Mouse (Mus musculus) myocyte (in vitro differentiated cells): ENCODE data around the gene Col6a1. TPM values are rescaled to one million over a fixed set of nuclear protein-coding genes. Genes with fewer than 3 reads are reported as not detected.

Experiments
- H3K27me3 ChIP-seq: one replicate; pipeline ENCODE4 v1.6.1; 2011; ENCODE audit not compliant: control insufficient read depth, insufficient read depth, insufficient read length
- H3K36me3 ChIP-seq: one replicate; pipeline ENCODE4 v1.6.1; 2011; ENCODE audit not compliant: control insufficient read depth, insufficient read depth
- H3K4me2 ChIP-seq: one replicate; pipeline ENCODE4 v1.6.1; 2011; ENCODE audit warnings: low read depth, control low read depth
- H3K4me3 ChIP-seq: one replicate; pipeline ENCODE4 v1.5.1; 2011; ENCODE audit warnings: mild to moderate bottlenecking, control low read depth, moderate library complexity
- H3K79me2 ChIP-seq: one replicate; pipeline ENCODE4 v1.6.1; 2011; ENCODE audit not compliant: control insufficient read depth, insufficient read depth
- H3ac ChIP-seq: one replicate; pipeline ENCODE4 v1.6.1; 2011; ENCODE audit not compliant: control insufficient read depth, insufficient read length
- CEBPB ChIP-seq: IDR thresholded peaks from 2 replicates; pipeline ENCODE4 v1.6.1; 2011; ENCODE audit warnings: mild to moderate bottlenecking, moderate library complexity; ENCODE audit not compliant: poor library complexity, insufficient read depth, severe bottlenecking
- E2F4 ChIP-seq: IDR thresholded peaks from one replicate; pipeline ENCODE4 v1.6.1; 2011; ENCODE audit warnings: mild to moderate bottlenecking, control low read depth, moderate library complexity; ENCODE audit not compliant: insufficient read depth
- MAX ChIP-seq: IDR thresholded peaks from one replicate; pipeline ENCODE4 v1.6.1; 2011; ENCODE audit warnings: low read depth, mild to moderate bottlenecking, control low read depth
- MYOD1 ChIP-seq, 3 experiments: IDR thresholded peaks; one replicate each; pipeline ENCODE4 v1.6.1; 2011; ENCODE audit warnings: control low read depth in 2 of 3, low read depth in 2 of 3, mild to moderate bottlenecking in 2 of 3, moderate library complexity in 1 of 3; ENCODE audit not compliant: insufficient read length in 2 of 3, control insufficient read depth in 1 of 3
- MYOG ChIP-seq, 3 experiments: IDR thresholded peaks; one replicate each; pipeline ENCODE4 v1.6.1; 2011; ENCODE audit warnings: control low read depth in 2 of 3, low read depth in 2 of 3, mild to moderate bottlenecking in 2 of 3; ENCODE audit not compliant: insufficient read length in 2 of 3, control insufficient read depth in 1 of 3, insufficient read depth in 1 of 3
- POLR2A ChIP-seq: IDR thresholded peaks from one replicate; pipeline ENCODE4 v1.6.1; 2011; ENCODE audit warnings: low read depth, mild to moderate bottlenecking, control low read depth, moderate library complexity; ENCODE audit not compliant: insufficient read length
- POLR2AphosphoS2 ChIP-seq: IDR thresholded peaks from one replicate; pipeline ENCODE4 v1.6.1; 2011; ENCODE audit warnings: low read depth, control low read depth; ENCODE audit not compliant: insufficient read length
- REST ChIP-seq: IDR thresholded peaks from one replicate; pipeline ENCODE4 v1.6.1; 2011; ENCODE audit warnings: mild to moderate bottlenecking, control low read depth, moderate library complexity; ENCODE audit not compliant: insufficient read depth, insufficient read length
- SRF ChIP-seq: IDR thresholded peaks from one replicate; pipeline ENCODE4 v1.6.1; 2011; ENCODE audit warnings: low read depth; ENCODE audit not compliant: control insufficient read depth, insufficient read length
- TCF12 ChIP-seq: IDR thresholded peaks from one replicate; pipeline ENCODE4 v1.6.1; 2011; ENCODE audit warnings: mild to moderate bottlenecking, control low read depth; ENCODE audit not compliant: poor library complexity, insufficient read depth, severe bottlenecking
- TCF3 ChIP-seq: IDR thresholded peaks from one replicate; pipeline ENCODE4 v1.6.1; 2011; ENCODE audit warnings: low read depth, control low read depth; ENCODE audit not compliant: insufficient read length
- USF1 ChIP-seq: IDR thresholded peaks from one replicate; pipeline ENCODE4 v1.6.1; 2011; ENCODE audit warnings: low read depth, mild to moderate bottlenecking, control low read depth, moderate library complexity
- polyA plus RNA-seq: library from polyadenylated mRNA; unstranded; fragments of >200 nt; fragmentation: generic; extraction: Trizol; gene quantifications from one replicate; pipeline ENCODE4 v1.2.1, GENCODE M21; 2012; ENCODE audit warnings: missing spikeins

Col6a1 gene
- polyA plus RNA-seq, 1 experiment, result 144 TPM

DNA sequence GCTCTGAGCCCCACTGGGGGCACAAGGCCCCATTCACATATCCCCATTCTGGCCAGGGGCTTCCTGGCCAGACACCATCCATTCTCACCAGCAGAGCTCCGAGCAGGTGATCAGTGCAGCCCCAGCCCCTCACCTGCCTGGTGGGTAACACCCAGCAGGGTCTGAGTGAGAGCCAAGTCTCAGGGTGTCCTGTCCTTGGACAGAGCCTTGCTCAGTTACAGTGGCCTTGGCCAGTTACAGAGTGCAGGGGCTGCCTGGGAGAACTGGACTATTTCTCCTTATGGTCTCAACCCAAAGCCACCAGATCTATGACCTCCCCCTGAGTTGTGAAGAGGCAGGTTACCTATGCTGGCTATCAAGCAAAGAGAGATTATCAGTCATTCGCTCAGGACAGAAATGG lies 871 bp downstream of the Col6a1 start:
- H3K4me2 ChIP-seq, result peak overlapping the region; percentile 80
- H3K36me3 ChIP-seq, result no peaks in the 10 kb centered on the region
- H3K4me3 ChIP-seq, result peak overlapping the region; percentile 32
- no peak for TF ChIP-seq MAX
- no peak for TF ChIP-seq REST
- no peak for TF ChIP-seq SRF
- TF ChIP-seq E2F4, result no peak
- TF ChIP-seq TCF12, result no peak
- TF ChIP-seq TCF3, result no peak
- no peak for TF ChIP-seq POLR2AphosphoS2
- TF ChIP-seq MYOD1 (IDR thresholded peaks at IDR 0.05; ENCODE audit: control insufficient read depth in 1 of 3, insufficient read length in 2 of 3, low read depth in 2 of 3), result no peak
- TF ChIP-seq MYOG (IDR thresholded peaks at IDR 0.05; ENCODE audit: control insufficient read depth in 1 of 3, insufficient read depth in 1 of 3, insufficient read length in 2 of 3, low read depth in 2 of 3), result no peak
- TF ChIP-seq USF1, result no peak
- TF ChIP-seq CEBPB, result no peak
- TF ChIP-seq POLR2A, result no peak
- no peaks in the 10 kb centered on the region for H3K79me2 ChIP-seq
- H3ac ChIP-seq, result no peak overlapping the region
- no peaks in the 10 kb centered on the region for H3K27me3 ChIP-seq

DNA sequence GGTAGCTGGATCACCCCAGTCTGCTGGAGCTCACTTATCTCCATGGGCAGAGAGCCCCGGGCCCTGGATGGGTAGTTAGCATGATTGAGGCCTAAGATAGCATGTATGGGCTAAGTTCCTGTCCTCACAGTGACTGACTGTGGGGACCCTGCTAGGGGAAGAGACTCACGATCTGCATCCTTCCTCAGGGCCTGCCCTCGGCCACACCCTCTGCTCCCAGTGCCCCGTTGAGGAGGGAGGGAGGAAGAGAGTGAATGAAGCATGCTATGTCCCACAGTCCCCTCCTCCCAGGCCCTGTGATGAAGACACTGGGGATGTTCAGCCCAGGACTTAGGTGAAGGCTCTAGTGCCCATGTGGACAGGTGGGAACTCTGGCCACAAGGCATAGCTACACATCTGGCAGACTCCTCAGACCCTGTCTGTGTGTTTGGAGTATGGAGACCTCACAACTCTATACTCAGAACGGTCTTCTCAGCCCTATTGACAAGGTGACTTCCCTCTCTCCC lies 1.7 kb downstream of the Col6a1 start:
- H3K4me3 ChIP-seq, result peak overlapping the region; percentile 32
- no peaks in the 10 kb centered on the region for H3K36me3 ChIP-seq
- no peak overlapping the region for H3ac ChIP-seq
- H3K4me2 ChIP-seq, result peak overlapping the region; percentile 80
- H3K27me3 ChIP-seq, result no peaks in the 10 kb centered on the region
- TF ChIP-seq E2F4 (no peak), TCF3 (no peak), USF1 (no peak), CEBPB (no peak), TCF12 (no peak), SRF (no peak), POLR2AphosphoS2 (no peak), POLR2A (no peak), REST (no peak), MYOD1 (IDR thresholded peaks at IDR 0.05; ENCODE audit: control insufficient read depth in 1 of 3, insufficient read length in 2 of 3, low read depth in 2 of 3) (no peak), MAX (no peak), MYOG (IDR thresholded peaks at IDR 0.05; ENCODE audit: control insufficient read depth in 1 of 3, insufficient read depth in 1 of 3, insufficient read length in 2 of 3, low read depth in 2 of 3) (no peak)
- no peaks in the 10 kb centered on the region for H3K79me2 ChIP-seq

DNA sequence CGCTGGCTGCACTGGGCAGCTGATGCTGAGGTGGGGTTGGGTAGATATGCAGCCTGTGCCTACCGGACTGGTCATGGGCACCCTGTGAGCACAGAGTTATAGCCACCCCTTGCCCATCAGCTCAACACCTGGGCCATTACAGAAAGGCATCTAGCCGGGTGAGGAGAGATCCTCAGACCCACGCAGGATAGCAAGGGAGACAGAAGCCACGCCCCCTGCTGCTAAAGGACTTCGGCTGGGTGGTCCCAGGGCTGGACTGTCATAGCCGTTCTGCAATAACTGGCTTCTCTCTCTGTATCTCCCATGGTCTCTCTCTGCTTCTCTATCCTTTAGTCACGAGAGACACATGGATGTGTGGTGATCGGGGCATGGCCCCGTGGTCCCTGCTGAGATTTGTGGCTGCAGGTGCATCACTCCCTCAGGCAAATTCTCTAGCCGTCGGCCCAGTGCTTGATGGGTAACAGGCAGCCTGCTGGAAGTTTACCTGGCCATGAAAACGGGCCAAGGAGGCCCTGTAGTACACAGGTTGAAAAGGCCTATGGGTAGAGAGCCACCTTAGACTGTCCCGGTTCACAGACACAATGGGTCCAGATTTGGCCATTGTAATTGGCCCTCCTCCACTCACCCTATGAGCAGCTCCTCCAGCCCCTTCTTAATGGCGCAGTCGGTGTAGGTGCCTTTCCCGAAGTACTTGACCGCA lies 3.1 kb downstream of the Col6a1 start:
- H3K79me2 ChIP-seq, result no peaks in the 10 kb centered on the region
- TF ChIP-seq POLR2A (no peak), TCF3 (no peak), USF1 (no peak), E2F4 (no peak), CEBPB (no peak), MYOG (IDR thresholded peaks at IDR 0.05; ENCODE audit: control insufficient read depth in 1 of 3, insufficient read depth in 1 of 3, insufficient read length in 2 of 3, low read depth in 2 of 3) (no peak), REST (no peak), TCF12 (no peak), MYOD1 (IDR thresholded peaks at IDR 0.05; ENCODE audit: control insufficient read depth in 1 of 3, insufficient read length in 2 of 3, low read depth in 2 of 3) (no peak), MAX (no peak), POLR2AphosphoS2 (no peak), SRF (no peak)
- no peak overlapping the region for H3K4me3 ChIP-seq
- H3ac ChIP-seq, result no peak overlapping the region
- H3K36me3 ChIP-seq, result no peaks in the 10 kb centered on the region
- H3K27me3 ChIP-seq, result no peaks in the 10 kb centered on the region
- no peak overlapping the region for H3K4me2 ChIP-seq

DNA sequence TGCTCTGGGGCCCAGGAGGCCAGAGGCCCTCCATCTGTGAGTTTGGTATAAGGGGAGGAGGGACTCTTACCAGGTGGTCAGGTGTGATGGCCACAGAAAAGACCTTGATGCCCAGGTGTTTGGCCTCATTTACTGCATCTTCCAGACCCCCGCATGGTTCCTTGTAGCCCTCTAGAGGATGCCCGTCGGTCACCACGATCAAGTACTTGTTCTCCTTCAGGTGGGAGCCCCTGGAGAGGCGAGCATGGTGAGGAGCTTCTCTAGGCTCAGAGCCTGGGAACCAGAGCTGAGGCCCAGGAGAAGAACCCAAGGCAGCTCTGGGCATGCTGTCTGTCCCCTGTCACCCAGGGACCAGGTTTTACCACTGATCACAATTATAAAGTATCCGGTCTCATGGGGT lies 4.2 kb downstream of the Col6a1 start:
- H3K79me2 ChIP-seq, result no peaks in the 10 kb centered on the region
- H3ac ChIP-seq, result no peak overlapping the region
- no peaks in the 10 kb centered on the region for H3K36me3 ChIP-seq
- TF ChIP-seq MYOD1 (IDR thresholded peaks at IDR 0.05; ENCODE audit: control insufficient read depth in 1 of 3, insufficient read length in 2 of 3, low read depth in 2 of 3), result no peak
- TF ChIP-seq USF1, result no peak
- no peak for TF ChIP-seq POLR2AphosphoS2
- no peak for TF ChIP-seq SRF
- no peak for TF ChIP-seq MAX
- TF ChIP-seq CEBPB, result no peak
- TF ChIP-seq MYOG (IDR thresholded peaks at IDR 0.05; ENCODE audit: control insufficient read depth in 1 of 3, insufficient read depth in 1 of 3, insufficient read length in 2 of 3, low read depth in 2 of 3), result no peak
- no peak for TF ChIP-seq E2F4
- no peak for TF ChIP-seq TCF12
- no peak for TF ChIP-seq POLR2A
- no peak for TF ChIP-seq TCF3
- TF ChIP-seq REST, result no peak
- H3K27me3 ChIP-seq, result no peaks in the 10 kb centered on the region
- H3K4me2 ChIP-seq, result no peak overlapping the region
- H3K4me3 ChIP-seq, result no peak overlapping the region
